In genomic region chr6:144170541-144170940, GRCm38 (mm10) we compare ENCODE assay signal across 22 mouse cellular contexts.
DNase-seq lines count a peak whose midpoint lies in the region; ATAC-seq and TF ChIP-seq lines count a peak whose summit lies in the region.
"Had no signal": no experiment of that assay in that cellular context is flagged by ENCODE, and none has a peak within 500 bp of the region (broad histone marks: within the 10 kb centered on the region; RNA-seq: fewer than 3 reads in every experiment).

No protein-coding gene starts in this region.

- DNase-seq in heart, adult 8-10 months (ENCODE audit: low spot score) = no peak
- no peak for DNase-seq in stomach, postnatal 0 days (ENCODE audit: low spot score)
- no peak for DNase-seq in embryonic facial prominence, embryonic 11.5 days (ENCODE audit: low spot score)
- no peak for DNase-seq in right cerebral cortex, adult 18-20 months
- DNase-seq: adrenal gland, adult 8-10 months; adrenal gland, postnatal 25 days; cerebellum, adult 11-12 months; cerebellum, adult 8-10 months; cerebellum, postnatal 10 days; cerebellum, postnatal 36 days; gastrocnemius, postnatal 25 days; heart, adult 18-20 months had no signal

- no peaks in the 10 kb centered on the region for H3K27me3 ChIP-seq in heart, embryonic 11.5 days (ENCODE audit: control insufficient read depth, insufficient read depth, low read length)
- no peaks in the 10 kb centered on the region for H3K27me3 ChIP-seq in stomach, embryonic 16.5 days (ENCODE audit: control insufficient read depth, insufficient read depth, low read length)
- H3K27me3 ChIP-seq in stomach, postnatal 0 days (ENCODE audit: control insufficient read depth, insufficient read depth, low read length) = no peaks in the 10 kb centered on the region
- H3K27me3 ChIP-seq in embryonic facial prominence, embryonic 11.5 days (ENCODE audit: control insufficient read depth, insufficient read depth, low read length) = no peaks in the 10 kb centered on the region
- H3K27me3 ChIP-seq in liver, embryonic 12.5 days (replicated peaks) = no peaks in the 10 kb centered on the region
- H3K27me3 ChIP-seq: embryonic facial prominence, embryonic 13.5 days; forebrain, embryonic 15.5 days; hindbrain, embryonic 12.5 days; hindbrain, embryonic 15.5 days had no signal

- H3K4me2 ChIP-seq in heart, embryonic 11.5 days = no peak overlapping the region
- no peak overlapping the region for H3K4me2 ChIP-seq in stomach, embryonic 16.5 days (ENCODE audit: low read depth, low read length)
- H3K4me2 ChIP-seq in stomach, postnatal 0 days (replicated peaks; ENCODE audit: low read depth) = no peak overlapping the region
- no peak overlapping the region for H3K4me2 ChIP-seq in embryonic facial prominence, embryonic 11.5 days (ENCODE audit: low read depth, low read length)
- H3K4me2 ChIP-seq in liver, embryonic 12.5 days = no peak overlapping the region
- H3K4me2 ChIP-seq: embryonic facial prominence, embryonic 13.5 days; forebrain, embryonic 15.5 days; hindbrain, embryonic 12.5 days; hindbrain, embryonic 15.5 days had no signal

- ATAC-seq in heart, embryonic 11.5 days (replicated peaks; ENCODE audit: insufficient number of reproducible peaks, low FRiP score, low TSS enrichment) = no peak
- peak; percentile 37; the same call in 1 of the 2 replicates for ATAC-seq in stomach, embryonic 16.5 days (ENCODE audit: insufficient read depth, low FRiP score)
- no peak for ATAC-seq in stomach, postnatal 0 days (ENCODE audit: low FRiP score, low TSS enrichment)
- ATAC-seq in embryonic facial prominence, embryonic 11.5 days (replicated peaks; ENCODE audit: insufficient number of reproducible peaks, low FRiP score, low TSS enrichment, low read depth) = no peak
- ATAC-seq in liver, embryonic 12.5 days = no peak
- ATAC-seq: activated CD4-positive, CD25-positive, alpha-beta regulatory T cell, adult 4 months; CD4-positive, CD25-positive, alpha-beta regulatory T cell, adult 4 months; forebrain, embryonic 15.5 days had no signal

- TF ChIP-seq EP300 in stomach, postnatal 0 days (optimal IDR thresholded peaks at IDR 0.05) = no peak

- 0 out of 2 replicates have a peak, but pooled peaks cover 4% of the 10 kb centered on the region for H3K4me1 ChIP-seq in heart, embryonic 11.5 days (ENCODE audit: control insufficient read depth, insufficient read depth, low read length)
- H3K4me1 ChIP-seq in stomach, embryonic 16.5 days (ENCODE audit: control insufficient read depth, insufficient read depth, low read length) = peaks cover 28% of the 10 kb centered on the region
- 0 out of 2 replicates have a peak, but pooled peaks cover 3% of the 10 kb centered on the region for H3K4me1 ChIP-seq in stomach, postnatal 0 days (replicated peaks; ENCODE audit: control insufficient read depth, insufficient read depth)
- H3K4me1 ChIP-seq in embryonic facial prominence, embryonic 11.5 days (ENCODE audit: control insufficient read depth, insufficient read depth, low read length) = no peaks in the 10 kb centered on the region; the same call in 1 of the 2 replicates
- H3K4me1 ChIP-seq in liver, embryonic 12.5 days = no peaks in the 10 kb centered on the region

- no peak for TF ChIP-seq CTCF in stomach, postnatal 0 days (IDR thresholded peaks at IDR 0.05; ENCODE audit: low read depth)

- H3K27ac ChIP-seq in heart, embryonic 11.5 days (ENCODE audit: low read depth, low read length) = 0 out of 2 replicates have a peak overlapping the region, but pooled peaks have one; percentile 16
- no peak overlapping the region for H3K27ac ChIP-seq in stomach, embryonic 16.5 days (ENCODE audit: low read length)
- H3K27ac ChIP-seq in stomach, postnatal 0 days (replicated peaks) = no peak overlapping the region
- 0 out of 2 replicates have a peak overlapping the region, but pooled peaks have one; percentile 20 for H3K27ac ChIP-seq in embryonic facial prominence, embryonic 11.5 days (replicated peaks; ENCODE audit: low read depth, low read length)
- H3K27ac ChIP-seq in liver, embryonic 12.5 days = no peak overlapping the region
- H3K27ac ChIP-seq: embryonic facial prominence, embryonic 13.5 days; forebrain, embryonic 15.5 days; heart, embryonic 10.5 days; hindbrain, embryonic 15.5 days had no signal

- no peak overlapping the region for H3K4me3 ChIP-seq in heart, embryonic 11.5 days (ENCODE audit: low read depth, low read length)
- no peak overlapping the region for H3K4me3 ChIP-seq in stomach, embryonic 16.5 days (replicated peaks; ENCODE audit: low read length)
- H3K4me3 ChIP-seq in stomach, postnatal 0 days (ENCODE audit: low read depth, low read length) = no peak overlapping the region
- H3K4me3 ChIP-seq in embryonic facial prominence, embryonic 11.5 days (ENCODE audit: low read depth, low read length) = no peak overlapping the region
- H3K4me3 ChIP-seq in liver, embryonic 12.5 days = no peak overlapping the region
- H3K4me3 ChIP-seq: embryonic facial prominence, embryonic 13.5 days; forebrain, embryonic 15.5 days; heart, embryonic 10.5 days; hindbrain, embryonic 12.5 days; hindbrain, embryonic 15.5 days had no signal

- 74% methylated on average over 4 of the region's 4 CpGs for WGBS in heart, embryonic 11.5 days (ENCODE audit: insufficient replicate concordance)
- 42% methylated on average over 4 of the region's 4 CpGs for whole genome bisulfite sequencing in stomach, embryonic 16.5 days
- 27% methylated on average over 4 of the region's 4 CpGs for WGBS in stomach, postnatal 0 days
- 81% methylated on average over 4 of the region's 4 CpGs for WGBS in embryonic facial prominence, embryonic 11.5 days
- WGBS in liver, embryonic 12.5 days (ENCODE audit: insufficient replicate concordance) = 58% methylated on average over 4 of the region's 4 CpGs

- no peaks in the 10 kb centered on the region for H3K9me3 ChIP-seq in heart, embryonic 11.5 days (replicated peaks; ENCODE audit: control insufficient read depth, low read length)
- H3K9me3 ChIP-seq in stomach, embryonic 16.5 days (replicated peaks; ENCODE audit: control insufficient read depth, low read length) = no peaks in the 10 kb centered on the region
- H3K9me3 ChIP-seq in stomach, postnatal 0 days (ENCODE audit: control insufficient read depth, low read length) = no peaks in the 10 kb centered on the region
- H3K9me3 ChIP-seq in embryonic facial prominence, embryonic 11.5 days (replicated peaks; ENCODE audit: control insufficient read depth, low read length) = no peaks in the 10 kb centered on the region
- H3K9me3 ChIP-seq in liver, embryonic 12.5 days (replicated peaks) = no peaks in the 10 kb centered on the region
- H3K9me3 ChIP-seq: embryonic facial prominence, embryonic 13.5 days; forebrain, embryonic 15.5 days; heart, embryonic 10.5 days; hindbrain, embryonic 12.5 days; hindbrain, embryonic 15.5 days had no signal

- H3K36me3 ChIP-seq in heart, embryonic 11.5 days (ENCODE audit: control insufficient read depth, insufficient read depth, low read length) = no peaks in the 10 kb centered on the region
- no peaks in the 10 kb centered on the region for H3K36me3 ChIP-seq in stomach, embryonic 16.5 days (ENCODE audit: control insufficient read depth, insufficient read depth, low read length)
- no peaks in the 10 kb centered on the region for H3K36me3 ChIP-seq in stomach, postnatal 0 days (ENCODE audit: control insufficient read depth, insufficient read depth, low read length)
- no peaks in the 10 kb centered on the region for H3K36me3 ChIP-seq in embryonic facial prominence, embryonic 11.5 days (replicated peaks; ENCODE audit: control insufficient read depth, insufficient read depth, low read depth, low read length)
- no peaks in the 10 kb centered on the region for H3K36me3 ChIP-seq in liver, embryonic 12.5 days
- H3K36me3 ChIP-seq: embryonic facial prominence, embryonic 13.5 days; forebrain, embryonic 15.5 days; heart, embryonic 10.5 days; hindbrain, embryonic 12.5 days; hindbrain, embryonic 15.5 days had no signal

- no peak overlapping the region for H3K9ac ChIP-seq in heart, embryonic 11.5 days (ENCODE audit: low read depth, low read length)
- no peak overlapping the region for H3K9ac ChIP-seq in stomach, embryonic 16.5 days (ENCODE audit: low read length)
- no peak overlapping the region for H3K9ac ChIP-seq in stomach, postnatal 0 days (ENCODE audit: low read length)
- H3K9ac ChIP-seq in embryonic facial prominence, embryonic 11.5 days (replicated peaks; ENCODE audit: low read length) = no peak overlapping the region
- no peak overlapping the region for H3K9ac ChIP-seq in liver, embryonic 12.5 days
- H3K9ac ChIP-seq: embryonic facial prominence, embryonic 13.5 days; forebrain, embryonic 15.5 days; hindbrain, embryonic 12.5 days; hindbrain, embryonic 15.5 days had no signal

Comparison
In these comparisons a context has a peak if more than half of its experiments do, and no peak if none do; other contexts are left out.
1. H3K27ac ChIP-seq: peak in heart, embryonic 11.5 days (single experiment) and embryonic facial prominence, embryonic 11.5 days (single experiment); none in stomach, embryonic 16.5 days (single experiment), stomach, postnatal 0 days (single experiment) and liver, embryonic 12.5 days (single experiment).